Mouse (Mus musculus): ENCODE measurements at regions not wholly inside any gene's neighbourhood (a gene's known extent, or its start where the extent isn't known, plus 50 kb on each side); places are given as distances from the start of the nearest gene placed in this dataset.

- no peak for TF ChIP-seq CTCF (IDR thresholded peaks at IDR 0.05 in 2 of 3, conservative IDR thresholded peaks at IDR 0.05 in 1 of 3; ENCODE audit: control insufficient read depth in 1 of 3, insufficient read depth in 1 of 3, low read depth in 2 of 3, low read length in 3 of 3, poor library complexity in 1 of 3, severe bottlenecking in 1 of 3)
- TF ChIP-seq HCFC1 (IDR thresholded peaks at IDR 0.05; ENCODE audit: low read depth, low read length) = no peak
- no peak for TF ChIP-seq POLR2A (IDR thresholded peaks at IDR 0.05; ENCODE audit: control insufficient read depth in 1 of 2, insufficient read depth in 1 of 2, low read depth in 1 of 2, low read length in 2 of 2, poor library complexity in 1 of 2)
- TF ChIP-seq EP300 (IDR thresholded peaks at IDR 0.05; ENCODE audit: low read depth in 1 of 2, low read length in 2 of 2) = no peak
- TF ChIP-seq ZC3H11A (IDR thresholded peaks at IDR 0.05; ENCODE audit: low read depth, low read length) = no peak
- TF ChIP-seq MXI1 (IDR thresholded peaks at IDR 0.05; ENCODE audit: low read depth, low read length) = no peak
- TF ChIP-seq MAZ (IDR thresholded peaks at IDR 0.05; ENCODE audit: low read depth, low read length) = no peak
- no peak for TF ChIP-seq NELFE (IDR thresholded peaks at IDR 0.05; ENCODE audit: low read depth, low read length)
- TF ChIP-seq TBP (IDR thresholded peaks at IDR 0.05; ENCODE audit: low read depth, low read length) = no peak
- TF ChIP-seq MAX (IDR thresholded peaks at IDR 0.05; ENCODE audit: low read length) = no peak
- no peak for TF ChIP-seq POLR2AphosphoS5 (IDR thresholded peaks at IDR 0.05; ENCODE audit: borderline replicate concordance, low read depth, low read length)
These were observed 234.7 kb upstream of the Slc7a11 start for GRCm38 (mm10) chr3:50677953-50678610.

All from MEL (cell line).